Mouse (Mus musculus): Measurements from ENCODE around the gene Rnaseh1.

Rnaseh1 gene

GRCm38 (mm10) chr12:28649141-28650110, at the start of gene Rnaseh1:
Gene Rnaseh1 (plus strand): TSS chr12:28649602.
- DNase-seq, result peak; percentile 90 to 96

GRCm38 (mm10) chr12:28602259-28602658, 47.1 kb upstream of the Rnaseh1 start:
- DNase-seq, result no peak

- DNase-seq, result no peak
Measured at GRCm38 (mm10) chr12:28603494-28603893, 45.9 kb upstream of the Rnaseh1 start.

- no peak for DNase-seq
Measured at GRCm38 (mm10) chr12:28607546-28608305, 41.7 kb upstream of the Rnaseh1 start.

- DNase-seq, result no peak
Measured at GRCm38 (mm10) chr12:28612391-28612790, 37.0 kb upstream of the Rnaseh1 start.

GRCm38 (mm10) chr12:28614401-28614800, 35.0 kb upstream of the Rnaseh1 start:
- DNase-seq, result no peak

- no peak for DNase-seq
Measured at GRCm38 (mm10) chr12:28617297-28617696, 32.1 kb upstream of the Rnaseh1 start.

- DNase-seq, result no peak
Measured at GRCm38 (mm10) chr12:28621451-28622166, 27.8 kb upstream of the Rnaseh1 start.

- DNase-seq, result no peak
Measured at GRCm38 (mm10) chr12:28622167-28622532, 27.3 kb upstream of the Rnaseh1 start.

GRCm38 (mm10) chr12:28622641-28623040, 26.8 kb upstream of the Rnaseh1 start:
- no peak for DNase-seq

- peak in 1 of 2 experiments; percentile 12 for DNase-seq
Measured at GRCm38 (mm10) chr12:28623195-28623594, 26.2 kb upstream of the Rnaseh1 start, which contains the start of gene Colec11. Gene Colec11 (minus strand): TSS chr12:28623377.

- DNase-seq, result no peak
Measured at GRCm38 (mm10) chr12:28624251-28624650, 25.2 kb upstream of the Rnaseh1 start.

GRCm38 (mm10) chr12:28625407-28625806, 24.0 kb upstream of the Rnaseh1 start:
- DNase-seq, result no peak

GRCm38 (mm10) chr12:28627092-28627491, 22.3 kb upstream of the Rnaseh1 start:
- DNase-seq, result no peak

GRCm38 (mm10) chr12:28628436-28628835, 21.0 kb upstream of the Rnaseh1 start:
- no peak for DNase-seq

- DNase-seq, result no peak
Measured at GRCm38 (mm10) chr12:28635058-28635534, 14.3 kb upstream of the Rnaseh1 start.

GRCm38 (mm10) chr12:28635535-28636476, 13.6 kb upstream of the Rnaseh1 start, which contains the start of gene Rps7:
Gene Rps7 (minus strand): TSS chr12:28635953.
- DNase-seq, result peak; percentile 94 to 95

GRCm38 (mm10) chr12:28636543-28636942, 12.9 kb upstream of the Rnaseh1 start:
- DNase-seq, result no peak

GRCm38 (mm10) chr12:28638778-28639177, 10.6 kb upstream of the Rnaseh1 start:
- no peak for DNase-seq

- DNase-seq, result no peak
Measured at GRCm38 (mm10) chr12:28662628-28663027, 13.2 kb downstream of the Rnaseh1 start.

- no peak for DNase-seq
Measured at GRCm38 (mm10) chr12:28666734-28667133, 17.3 kb downstream of the Rnaseh1 start.

Measured in kidney, postnatal 36 days (tissue).